Mouse (Mus musculus) midbrain, postnatal 0 days (tissue): ENCODE data around the gene Kcnh6. TPM values are rescaled to one million over a fixed set of nuclear protein-coding genes. Genes with fewer than 3 reads are reported as not detected.
"Not testable (repeated sequence)": the region's sequence is repeated elsewhere in the genome, so short reads cannot be mapped to it uniquely, and the experiment has no call there.

ENCODE experiments used
- ATAC-seq: fragments of 200-750 bp; cut with Nextera tagmentation; 2 replicates; pipeline ENCODE4 v1.8.0; 2017; ENCODE audit warnings: moderate number of reproducible peaks, mild to moderate bottlenecking, moderate TSS enrichment, moderate library complexity; ENCODE audit not compliant: low FRiP score
- DNase-seq: peaks from one replicate; pipeline ENCODE4 v3.0.0-alpha.2; 2015; ENCODE audit warnings: low spot score
- H3K27ac ChIP-seq: fragments of 300-500 bp; sonication (generic); 2 replicates; pipeline ENCODE4 v1.5.1; 2014; ENCODE audit warnings: low read depth, mild to moderate bottlenecking, low read length, mixed read lengths
- H3K27me3 ChIP-seq: fragments of 300-500 bp; sonication (generic); 2 replicates; pipeline ENCODE4 v1.6.1; 2014; ENCODE audit warnings: low read length, control low read depth, mixed read lengths; ENCODE audit not compliant: insufficient read depth
- H3K36me3 ChIP-seq: fragments of 300-500 bp; sonication (generic); 2 replicates; pipeline ENCODE4 v1.6.1; 2014; ENCODE audit warnings: low read length, control low read depth, mixed read lengths; ENCODE audit not compliant: insufficient read depth
- H3K4me1 ChIP-seq: fragments of 300-500 bp; sonication (generic); 2 replicates; pipeline ENCODE4 v1.6.1; 2014; ENCODE audit warnings: mild to moderate bottlenecking, control low read depth, antibody characterized with exemption, low read length, mixed read lengths; ENCODE audit not compliant: insufficient read depth
- H3K4me2 ChIP-seq: fragments of 300-500 bp; sonication (generic); 2 replicates; pipeline ENCODE4 v1.6.1; 2014; ENCODE audit warnings: low read depth, mild to moderate bottlenecking, low read length, mixed read lengths; ENCODE audit not compliant: poor library complexity, severe bottlenecking
- H3K4me3 ChIP-seq: fragments of 300-500 bp; sonication (generic); 2 replicates; pipeline ENCODE4 v1.5.1; 2014; ENCODE audit warnings: low read depth, mild to moderate bottlenecking, low read length, moderate library complexity
- H3K9ac ChIP-seq: fragments of 300-500 bp; sonication (generic); replicated peaks from 2 replicates; pipeline ENCODE4 v1.6.1; 2014; ENCODE audit warnings: mild to moderate bottlenecking, low read length, moderate library complexity, mixed read lengths; ENCODE audit not compliant: poor library complexity, severe bottlenecking
- H3K9me3 ChIP-seq: fragments of 300-500 bp; sonication (generic); 2 replicates; pipeline ENCODE4 v1.6.1; 2016; ENCODE audit warnings: low read length, control low read depth
- CTCF ChIP-seq: IDR thresholded peaks from 2 replicates; pipeline ENCODE4 v1.5.1; 2016; ENCODE audit warnings: antibody characterized with exemption, mild to moderate bottlenecking
- WGBS: fragments of 180-500 bp; shearing (Covaris S2); extraction: QIAGEN DNeasy Blood & Tissue Kit; methylation state at CpG from one replicate; pipeline ENCODE4 v1.1.7; 2014; 5-methylcytosine and 5-hydroxymethylcytosine counted together
- polyA plus RNA-seq: library from polyadenylated mRNA; unstranded; fragments of >200 nt; fragmentation: Nextera tagmentation; extraction: Ambion mirVana; gene quantifications from 2 replicates; pipeline ENCODE4 v1.2.1, GENCODE M21; 2015
- total RNA-seq: library from RNA; depleted of rRNA; stranded (reverse); fragments of >200 nt; gene quantifications from 2 replicates; pipeline ENCODE4 v1.2.3, GENCODE M21; 2014

Kcnh6 gene
- total and polyA plus RNA-seq, 2 experiments from 2014 or later, result 3.1 TPM

DNA sequence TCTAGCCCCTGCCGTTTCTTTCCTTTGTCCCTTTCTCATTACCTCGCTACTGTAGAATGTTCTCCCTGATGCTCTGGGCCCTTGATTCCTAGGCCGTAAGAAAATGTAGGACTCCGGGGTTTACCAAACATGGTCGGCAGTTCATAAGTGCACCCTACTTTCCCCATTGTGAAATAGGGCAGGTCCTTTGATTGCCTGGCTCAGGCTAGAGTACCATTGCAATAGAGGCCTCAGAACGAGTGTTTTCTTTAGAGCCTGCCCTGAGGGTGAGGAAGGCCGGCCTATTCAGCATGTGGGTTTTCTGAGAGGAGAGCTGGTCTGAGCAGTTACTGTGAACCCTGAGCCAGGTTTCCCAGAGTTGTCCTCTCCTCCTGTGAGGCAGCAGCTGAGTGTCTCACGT lies 50.1 kb downstream of the Kcnh6 start:
- DNase-seq (no peak), ATAC-seq (no peak)
- H3K4me1 ChIP-seq, result no peaks in the 10 kb centered on the region
- H3K4me3 ChIP-seq, result no peak overlapping the region
- H3K27me3 ChIP-seq, result no peaks in the 10 kb centered on the region
- 84% methylated on average over 8 of the region's 8 CpGs for WGBS
- no peaks in the 10 kb centered on the region for H3K9me3 ChIP-seq
- H3K4me2 ChIP-seq, result no peak overlapping the region
- H3K27ac ChIP-seq, result no peak overlapping the region
- no peak overlapping the region for H3K9ac ChIP-seq
- no peak for TF ChIP-seq CTCF
- H3K36me3 ChIP-seq, result peaks cover 63% of the 10 kb centered on the region

DNA sequence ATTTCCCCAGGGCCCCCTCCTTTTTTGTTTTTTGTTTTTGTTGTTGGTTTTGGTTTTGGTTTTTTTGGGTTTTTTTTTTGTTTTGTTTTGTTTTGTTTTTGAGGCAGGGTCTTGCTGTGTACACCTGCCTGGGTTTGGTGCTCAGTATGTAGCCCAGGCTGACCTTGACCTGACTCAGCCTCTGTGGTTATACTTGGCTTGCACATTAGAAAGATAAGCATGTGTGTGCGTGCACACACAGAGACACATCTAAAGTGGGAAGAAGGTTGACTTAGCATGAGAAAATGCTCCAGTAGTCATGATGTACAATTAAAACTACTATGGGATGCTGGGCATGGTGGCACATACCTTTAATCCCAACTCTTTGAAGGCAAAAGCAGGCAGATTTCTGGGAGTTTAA lies 52.6 kb downstream of the Kcnh6 start:
- 90% methylated on average over 1 of the region's 1 CpGs for WGBS
- H3K4me1 ChIP-seq, result no peaks in the 10 kb centered on the region
- no peak for TF ChIP-seq CTCF

DNA sequence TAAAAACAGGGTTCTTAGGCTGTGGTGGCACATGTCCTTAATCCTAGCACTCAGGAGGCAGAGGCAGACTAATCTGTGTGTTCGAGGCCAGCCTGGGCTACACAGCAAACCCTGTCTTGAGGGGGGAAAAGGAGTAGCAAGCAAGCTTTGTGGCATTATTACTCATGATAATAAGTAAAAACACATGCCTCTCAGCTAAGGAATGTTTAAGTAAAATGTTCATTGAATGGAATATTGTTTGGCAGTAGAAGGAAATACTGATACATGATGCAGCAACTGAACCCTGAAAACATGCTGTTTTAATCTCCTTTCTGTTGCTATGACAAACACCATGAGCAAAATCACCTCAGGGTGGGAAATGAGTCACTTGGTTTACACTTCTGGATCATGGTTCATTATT lies 53.4 kb downstream of the Kcnh6 start:
- H3K36me3 ChIP-seq, result peaks cover 30% of the 10 kb centered on the region
- ATAC-seq (no peak), DNase-seq (no peak)
- no peak for TF ChIP-seq CTCF
- no peaks in the 10 kb centered on the region for H3K9me3 ChIP-seq
- no peak overlapping the region for H3K4me2 ChIP-seq
- 94% methylated on average over 1 of the region's 1 CpGs for WGBS
- no peak overlapping the region for H3K9ac ChIP-seq
- H3K4me3 ChIP-seq, result no peak overlapping the region
- no peaks in the 10 kb centered on the region for H3K27me3 ChIP-seq
- no peak overlapping the region for H3K27ac ChIP-seq
- H3K4me1 ChIP-seq, result no peaks in the 10 kb centered on the region

More for the DNA sequence above, 52.6 kb downstream of the Kcnh6 start:
- Histone ChIP-seq H3K27me3 (no peaks in the 10 kb centered on the region), H3K36me3 (peaks cover 38% of the 10 kb centered on the region), H3K4me3 (no peak overlapping the region), H3K9ac (no peak overlapping the region), H3K4me2 (no peak overlapping the region), H3K9me3 (no peaks in the 10 kb centered on the region), H3K27ac (no peak overlapping the region)
- ATAC-seq (no peak), DNase-seq (no peak)

DNA sequence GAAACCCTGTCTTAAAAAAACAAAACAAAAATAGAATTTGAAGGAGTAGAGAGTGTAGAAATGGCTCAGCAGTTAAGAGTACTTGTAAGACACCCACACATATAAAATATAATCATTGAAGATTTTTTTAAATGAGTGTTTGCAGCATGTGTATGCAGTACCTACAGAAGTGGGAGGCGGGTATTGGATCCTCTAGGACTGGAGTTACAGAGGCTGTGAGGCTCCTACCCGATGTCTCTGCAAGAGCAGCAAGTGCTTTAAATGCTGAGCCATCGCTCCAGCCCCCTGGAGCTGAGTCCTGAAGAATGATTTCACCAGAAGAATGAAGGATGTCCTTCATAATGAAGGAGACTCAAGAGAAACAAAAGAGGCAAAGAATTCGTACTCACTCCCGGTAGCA lies 55.8 kb downstream of the Kcnh6 start:
- H3K36me3 ChIP-seq, result peaks cover 8% of the 10 kb centered on the region
- H3K4me2 ChIP-seq, result no peak overlapping the region
- DNase-seq (no peak), ATAC-seq (no peak)
- H3K4me3 ChIP-seq, result no peak overlapping the region
- H3K27me3 ChIP-seq, result no peaks in the 10 kb centered on the region
- H3K27ac ChIP-seq, result no peak overlapping the region
- no peaks in the 10 kb centered on the region for H3K9me3 ChIP-seq
- H3K9ac ChIP-seq, result no peak overlapping the region
- WGBS, result 88% methylated on average over 5 of the region's 5 CpGs
- H3K4me1 ChIP-seq, result no peaks in the 10 kb centered on the region
- no peak for TF ChIP-seq CTCF

DNA sequence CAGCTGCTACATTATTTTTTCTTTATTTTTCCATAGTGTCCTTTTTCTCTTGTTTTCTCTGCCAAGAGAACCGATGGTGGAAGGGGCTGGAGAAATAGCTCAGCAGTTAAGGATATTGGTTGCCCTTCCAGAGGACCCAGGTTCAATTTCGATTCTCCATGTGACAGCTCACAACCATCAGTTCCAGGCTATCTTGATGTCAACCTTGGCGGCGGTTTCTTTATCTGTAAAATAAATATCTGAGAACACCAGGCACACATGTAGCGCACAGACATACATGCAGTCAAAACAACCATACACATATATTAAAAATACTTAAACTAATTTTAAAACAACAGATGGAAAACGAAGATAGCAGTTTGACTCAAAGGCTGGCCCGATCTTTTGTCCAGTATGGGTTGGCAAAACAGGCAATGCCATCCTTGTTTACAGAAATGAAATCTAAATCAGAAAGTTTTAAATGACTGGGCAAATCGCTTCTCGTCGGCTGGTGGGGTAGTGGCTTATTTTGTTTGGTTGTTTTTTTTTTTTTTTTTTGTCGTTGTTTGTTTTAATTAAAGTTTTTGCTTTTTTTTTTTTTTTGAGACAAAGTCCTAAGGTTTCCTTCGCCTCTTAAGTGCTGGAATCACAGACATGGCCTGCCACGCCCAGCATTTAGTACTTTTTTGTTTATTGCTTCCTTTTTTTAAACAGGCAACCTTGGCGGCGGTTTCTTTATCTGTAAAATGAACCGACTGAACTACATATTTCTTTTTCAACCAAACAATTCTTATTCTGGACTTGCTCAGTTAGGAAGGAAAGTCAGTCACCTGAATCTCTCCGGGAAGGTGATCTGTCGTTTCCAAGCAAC lies 57.4 kb downstream of the Kcnh6 start:
- peak overlapping the region; percentile 41 for H3K4me3 ChIP-seq
- H3K36me3 ChIP-seq, result no peaks in the 10 kb centered on the region
- DNase-seq (no peak), ATAC-seq (no peak)
- 45% methylated on average over 18 of the region's 18 CpGs for WGBS
- peak overlapping the region; percentile 84 for H3K4me2 ChIP-seq
- no peaks in the 10 kb centered on the region for H3K27me3 ChIP-seq
- no peak overlapping the region for H3K27ac ChIP-seq
- no peak for TF ChIP-seq CTCF
- peak overlapping the region; percentile 58; the same call in 1 of the 2 replicates for H3K9ac ChIP-seq
- no peaks in the 10 kb centered on the region for H3K4me1 ChIP-seq
- no peaks in the 10 kb centered on the region for H3K9me3 ChIP-seq

DNA sequence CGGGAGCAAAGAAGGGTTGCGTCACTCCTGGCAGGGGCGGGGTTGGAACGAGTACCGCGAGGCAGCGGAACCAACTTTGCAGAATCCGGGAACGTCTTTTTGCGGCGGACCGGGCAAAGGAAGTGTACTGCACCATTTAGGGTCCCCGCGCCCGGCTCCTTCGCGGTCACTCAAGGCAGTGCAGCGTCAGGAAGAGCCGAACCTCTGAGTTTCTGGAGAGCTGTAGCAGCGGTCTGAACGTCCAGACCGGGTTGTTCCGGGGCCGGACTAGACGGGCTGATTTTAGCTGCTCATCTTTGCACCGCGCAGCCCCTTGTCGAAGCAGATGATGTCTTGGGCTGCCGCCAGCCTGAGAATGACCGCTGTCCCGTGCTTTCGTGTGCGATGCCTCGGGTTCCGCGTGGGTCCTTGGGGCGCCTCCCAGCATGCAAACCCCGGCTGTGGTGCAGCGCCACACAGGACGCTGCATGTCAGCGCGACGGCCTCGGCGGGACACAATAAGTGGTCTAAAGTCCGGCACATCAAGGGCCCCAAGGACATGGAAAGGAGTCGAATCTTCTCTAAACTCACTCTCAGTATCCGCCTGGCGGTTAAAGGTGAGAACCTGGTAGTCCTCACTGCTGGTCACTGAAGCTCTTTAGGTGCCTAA lies 58.1 kb downstream of the Kcnh6 start, which contains the start of gene Taco1:
TSS of gene Taco1 (plus strand) at position 139 of the 649 bp plus-strand sequence.
- WGBS, result under 1% methylated on average over 49 of the region's 49 CpGs
- ATAC-seq (peak; percentile 96), DNase-seq (peak; percentile 97)
- peak; percentile 59 for TF ChIP-seq CTCF
- H3K9ac ChIP-seq, result peak within 1 kb of the TSS; percentile 58
- peak within 1 kb of the TSS; percentile 84 for H3K4me2 ChIP-seq
- peak within 1 kb of the TSS; percentile 41 for H3K4me3 ChIP-seq
- no peaks in the 10 kb centered on the region for H3K4me1 ChIP-seq
- no peaks in the 10 kb centered on the region for H3K27me3 ChIP-seq
- no peaks in the 10 kb centered on the region for H3K9me3 ChIP-seq
- peak within 1 kb of the TSS; percentile 64 for H3K27ac ChIP-seq
- H3K36me3 ChIP-seq, result no peaks in the 10 kb centered on the region

DNA sequence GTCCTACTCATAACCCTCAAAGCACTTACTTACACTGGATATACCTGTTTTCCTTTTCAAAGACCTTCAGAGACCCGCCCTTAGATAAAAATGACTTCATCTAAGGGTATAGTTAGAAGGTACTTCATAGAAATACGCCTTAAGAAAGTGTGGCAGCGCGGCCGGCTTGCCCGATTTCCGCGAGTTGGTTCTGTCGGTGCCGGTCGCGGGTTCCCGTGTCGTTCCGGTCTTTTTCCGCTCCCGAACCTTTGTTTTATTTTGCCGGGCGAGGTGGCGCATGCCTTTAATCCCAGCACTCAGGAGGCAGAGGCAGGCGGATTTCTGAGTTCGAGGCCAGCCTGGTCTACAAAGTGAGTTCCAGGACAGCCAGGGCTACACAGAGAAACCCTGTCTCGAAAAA lies 58.7 kb downstream of the Kcnh6 start:
- not testable (repeated sequence) for H3K9me3 ChIP-seq, H3K4me1 ChIP-seq, H3K36me3 ChIP-seq, ATAC-seq, H3K27me3 ChIP-seq
- 23% methylated on average over 23 of the region's 23 CpGs for WGBS
- peak; percentile 54 for DNase-seq
- peak overlapping the region; percentile 84 for H3K4me2 ChIP-seq
- H3K9ac ChIP-seq, result peak overlapping the region; percentile 58
- H3K4me3 ChIP-seq, result peak overlapping the region; percentile 41
- peak overlapping the region; percentile 64 for H3K27ac ChIP-seq
